Mouse (Mus musculus): ENCODE data around the gene Sema6d.

DNA sequence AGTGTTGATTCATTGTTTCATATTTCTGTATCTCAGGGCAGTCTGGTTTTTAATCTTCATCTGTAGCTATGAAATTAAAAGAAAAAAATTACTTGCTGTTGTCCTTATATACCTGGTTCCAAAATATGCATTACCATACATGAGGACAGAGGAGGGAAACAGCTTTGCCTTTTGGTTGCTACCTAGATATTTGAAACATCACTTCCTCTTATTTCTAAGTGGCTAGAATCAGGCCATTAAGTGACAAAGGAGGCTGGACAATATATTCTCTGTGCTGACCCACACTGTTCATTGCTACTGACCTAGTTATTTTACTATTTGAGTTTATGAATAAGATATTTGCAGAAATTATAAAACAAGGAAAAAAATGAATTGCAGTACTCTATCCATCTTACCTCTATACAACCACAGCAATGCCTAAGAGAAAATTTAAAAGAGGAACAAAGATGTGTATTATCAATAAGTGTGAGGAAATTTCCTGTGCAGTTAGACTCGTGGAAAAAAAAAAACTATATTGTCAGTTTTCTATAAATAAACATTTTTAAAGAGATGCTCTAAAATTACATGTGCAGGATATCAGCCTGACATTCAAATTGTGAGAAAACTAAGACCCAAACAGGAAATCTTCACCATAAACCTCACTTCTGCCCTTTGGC, 330.5 kb downstream of the Sema6d start:
- TF ChIP-seq CTCF (IDR thresholded peaks at IDR 0.05; ENCODE audit: borderline replicate concordance, insufficient read depth, low read depth, low read length) (no peak), POLR2A (IDR thresholded peaks at IDR 0.05; ENCODE audit: borderline replicate concordance, insufficient read depth, low read length) (no peak)
